Mouse (Mus musculus) liver, embryonic 15.5 days (tissue): ENCODE data around the gene Gm17571. TPM values are rescaled to one million over a fixed set of nuclear protein-coding genes. Genes with fewer than 3 reads are reported as not detected.

Source experiments
- ATAC-seq: fragments of 200-750 bp; cut with Nextera tagmentation; 2 replicates; pipeline ENCODE4 v1.8.0; 2017; ENCODE audit warnings: moderate number of reproducible peaks, mild to moderate bottlenecking, moderate library complexity; ENCODE audit not compliant: insufficient read depth
- H3K27ac ChIP-seq: fragments of 300-500 bp; sonication (generic); replicated peaks from 2 replicates; pipeline ENCODE4 v1.5.1; 2015; ENCODE audit warnings: mild to moderate bottlenecking, inconsistent platforms
- H3K27me3 ChIP-seq: fragments of 300-500 bp; sonication (generic); 2 replicates; pipeline ENCODE4 v1.6.1; 2015; ENCODE audit warnings: mild to moderate bottlenecking, inconsistent platforms
- H3K36me3 ChIP-seq: fragments of 300-500 bp; sonication (generic); replicated peaks from 2 replicates; pipeline ENCODE4 v1.6.1; 2015; ENCODE audit warnings: moderate library complexity, mild to moderate bottlenecking, inconsistent platforms
- H3K4me1 ChIP-seq: fragments of 300-500 bp; sonication (generic); replicated peaks from 2 replicates; pipeline ENCODE4 v1.6.1; 2015; ENCODE audit warnings: inconsistent platforms
- H3K4me2 ChIP-seq: fragments of 300-500 bp; sonication (generic); 2 replicates; pipeline ENCODE4 v1.6.1; 2015; ENCODE audit warnings: moderate library complexity, mild to moderate bottlenecking, inconsistent platforms
- H3K4me3 ChIP-seq: fragments of 300-500 bp; sonication (generic); replicated peaks from 2 replicates; pipeline ENCODE4 v1.5.1; 2015; ENCODE audit warnings: mild to moderate bottlenecking, inconsistent platforms
- H3K9ac ChIP-seq: fragments of 300-500 bp; sonication (generic); 2 replicates; pipeline ENCODE4 v1.6.1; 2015; ENCODE audit warnings: moderate library complexity, mild to moderate bottlenecking, inconsistent platforms
- H3K9me3 ChIP-seq: fragments of 300-500 bp; sonication (generic); replicated peaks from 2 replicates; pipeline ENCODE4 v1.6.1; 2016; ENCODE audit warnings: inconsistent platforms
- WGBS: fragments of 180-500 bp; shearing (Covaris S2); methylation state at CpG from one replicate; pipeline ENCODE4 v1.1.7; 2015; ENCODE audit warnings: mixed read lengths; ENCODE audit not compliant: insufficient replicate concordance; 5-methylcytosine and 5-hydroxymethylcytosine counted together
- polyA plus RNA-seq: library from polyadenylated mRNA; unstranded; fragments of >200 nt; fragmentation: Nextera tagmentation; extraction: Ambion mirVana; gene quantifications from 2 replicates; pipeline ENCODE4 v1.2.1, GENCODE M21; 2015

Gene Gm17571
- polyA plus RNA-seq, 1 experiment from 2014 or later = not detected

DNA sequence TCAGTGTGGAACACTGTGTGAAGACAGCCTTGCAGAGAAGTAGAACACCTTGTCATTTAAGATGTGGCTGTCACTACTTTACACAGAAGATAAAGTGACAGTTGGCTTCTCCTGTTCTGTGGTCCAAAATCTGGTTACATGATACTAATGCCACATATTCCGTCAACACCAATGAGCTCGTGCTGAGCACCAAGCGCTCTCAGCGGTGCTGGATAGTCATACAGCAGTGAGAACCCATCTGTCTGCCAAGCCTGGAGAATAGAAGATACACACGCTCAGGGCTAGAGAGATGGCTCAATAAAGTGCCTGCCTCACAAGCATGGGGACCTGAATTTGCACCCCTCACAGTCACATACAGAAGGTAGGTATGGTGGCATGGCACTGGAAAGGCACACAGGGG is 28.4 kb upstream of the Gm17571 start:
- no peak overlapping the region for H3K9ac ChIP-seq
- ATAC-seq = no peak

DNA sequence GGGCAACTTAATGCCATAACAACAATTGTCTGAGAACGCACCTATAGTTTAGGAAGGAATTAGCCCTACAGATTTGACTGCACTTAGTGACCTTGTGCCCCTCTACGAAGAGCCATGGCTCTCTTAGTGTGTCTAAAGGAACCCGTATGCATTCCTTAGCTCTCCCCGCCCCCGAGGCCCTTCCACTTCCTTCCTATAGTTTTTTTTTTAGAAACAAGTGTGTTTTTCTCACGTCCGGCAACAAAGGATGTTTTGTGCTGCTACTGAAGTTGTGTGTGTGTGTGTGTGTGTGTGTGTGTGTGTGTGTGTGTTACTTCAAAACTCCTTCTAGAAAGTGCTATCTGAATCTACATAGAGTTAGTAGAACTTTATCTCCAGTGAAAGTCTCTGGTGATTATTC is 23.5 kb upstream of the Gm17571 start:
- no peak overlapping the region for H3K4me3 ChIP-seq
- no peaks in the 10 kb centered on the region for H3K27me3 ChIP-seq
- no peak overlapping the region for H3K4me2 ChIP-seq
- no peak overlapping the region for H3K27ac ChIP-seq
- H3K9ac ChIP-seq = no peak overlapping the region
- H3K36me3 ChIP-seq = no peaks in the 10 kb centered on the region
- ATAC-seq = no peak
- 15% methylated on average over 7 of the region's 7 CpGs for WGBS
- peaks cover 9% of the 10 kb centered on the region; the same call in 1 of the 2 replicates for H3K4me1 ChIP-seq
- no peaks in the 10 kb centered on the region for H3K9me3 ChIP-seq

More for the DNA sequence above, 28.4 kb upstream of the Gm17571 start:
- WGBS = 70% methylated on average over 5 of the region's 5 CpGs
- Histone ChIP-seq H3K9me3 (no peaks in the 10 kb centered on the region), H3K4me3 (no peak overlapping the region), H3K4me1 (no peaks in the 10 kb centered on the region), H3K4me2 (no peak overlapping the region), H3K36me3 (no peaks in the 10 kb centered on the region), H3K27me3 (no peaks in the 10 kb centered on the region), H3K27ac (no peak overlapping the region)

DNA sequence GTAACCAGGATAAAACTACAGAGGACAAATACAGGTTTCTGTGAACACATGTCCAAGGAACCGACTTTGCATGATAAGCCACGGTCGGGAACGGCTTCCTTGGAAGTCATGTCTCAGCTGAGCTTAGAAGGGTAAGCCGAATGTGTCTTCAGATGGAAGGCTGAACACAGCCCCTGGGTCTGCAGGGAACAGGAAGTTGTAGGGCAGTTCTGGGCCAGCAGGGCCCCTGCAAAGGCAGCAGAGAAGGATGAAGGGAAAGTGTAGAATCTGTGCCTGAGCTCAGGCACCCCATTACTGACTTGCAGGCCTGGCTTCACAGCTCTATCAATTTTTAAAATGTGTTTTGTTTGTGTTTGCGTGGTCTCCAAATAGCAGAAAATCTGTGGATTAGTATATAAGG is 22.2 kb upstream of the Gm17571 start:
- H3K27ac ChIP-seq = no peak overlapping the region
- H3K9me3 ChIP-seq = no peaks in the 10 kb centered on the region
- no peaks in the 10 kb centered on the region for H3K27me3 ChIP-seq
- ATAC-seq = no peak
- H3K9ac ChIP-seq = no peak overlapping the region
- H3K4me3 ChIP-seq = no peak overlapping the region
- H3K36me3 ChIP-seq = no peaks in the 10 kb centered on the region
- H3K4me2 ChIP-seq = no peak overlapping the region
- H3K4me1 ChIP-seq = peaks cover 9% of the 10 kb centered on the region; the same call in 1 of the 2 replicates
- whole genome bisulfite sequencing = 43% methylated on average over 6 of the region's 6 CpGs

DNA sequence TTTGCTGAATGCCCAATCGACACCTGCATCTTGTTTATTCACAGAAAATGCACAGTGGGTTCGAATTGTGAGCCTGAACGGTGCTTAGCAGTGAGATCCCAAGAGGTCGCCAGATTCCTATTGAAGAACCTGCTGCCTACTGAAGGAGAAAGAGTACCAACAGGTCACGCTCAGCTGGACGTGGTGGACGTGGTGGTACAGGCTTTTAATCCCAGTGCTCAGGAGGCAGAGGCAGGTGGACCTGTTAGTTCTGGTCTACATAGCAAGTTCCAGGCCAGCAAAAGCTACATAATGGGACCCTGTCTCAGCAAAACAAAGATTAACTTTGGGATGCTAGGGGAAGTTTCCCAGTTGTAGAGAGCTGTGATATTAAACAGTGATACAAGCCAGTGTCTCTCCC is 21.2 kb upstream of the Gm17571 start:
- no peak for ATAC-seq
- 56% methylated on average over 7 of the region's 7 CpGs for WGBS
- no peak overlapping the region for H3K4me2 ChIP-seq
- H3K4me3 ChIP-seq = no peak overlapping the region
- no peaks in the 10 kb centered on the region for H3K36me3 ChIP-seq
- peaks cover 9% of the 10 kb centered on the region; the same call in 1 of the 2 replicates for H3K4me1 ChIP-seq
- no peak overlapping the region for H3K9ac ChIP-seq
- H3K27me3 ChIP-seq = no peaks in the 10 kb centered on the region
- no peak overlapping the region for H3K27ac ChIP-seq
- no peaks in the 10 kb centered on the region for H3K9me3 ChIP-seq

DNA sequence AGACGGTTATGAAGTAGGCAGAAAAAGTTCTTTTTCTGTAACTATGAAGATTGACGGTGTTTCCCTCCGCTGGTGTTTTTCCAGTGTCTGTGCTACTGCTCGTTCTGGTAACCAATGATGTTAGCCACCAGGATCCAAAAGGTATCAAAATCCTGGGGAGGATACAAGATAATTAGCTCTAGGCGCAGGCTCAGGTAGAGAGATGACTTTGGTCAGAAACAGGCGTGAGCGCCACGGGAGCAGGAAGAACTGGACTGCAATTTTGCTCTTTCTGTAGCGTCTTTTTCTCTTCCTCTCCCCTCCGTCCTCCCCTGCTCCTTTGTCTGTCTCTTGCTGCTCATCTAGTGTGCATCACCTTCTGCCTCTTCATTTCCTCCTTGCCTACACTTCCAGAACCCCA is 20.3 kb upstream of the Gm17571 start:
- H3K4me1 ChIP-seq = peaks cover 9% of the 10 kb centered on the region; the same call in 1 of the 2 replicates
- 0 out of 2 replicates have a peak overlapping the region, but pooled peaks have one; percentile 11 for H3K4me2 ChIP-seq
- H3K27me3 ChIP-seq = no peaks in the 10 kb centered on the region
- H3K9me3 ChIP-seq = no peaks in the 10 kb centered on the region
- H3K27ac ChIP-seq = 0 out of 2 replicates have a peak overlapping the region, but pooled peaks have one; percentile 31
- H3K4me3 ChIP-seq = no peak overlapping the region
- no peak overlapping the region for H3K9ac ChIP-seq
- H3K36me3 ChIP-seq = no peaks in the 10 kb centered on the region
- no peak for ATAC-seq
- 25% methylated on average over 10 of the region's 10 CpGs for WGBS

DNA sequence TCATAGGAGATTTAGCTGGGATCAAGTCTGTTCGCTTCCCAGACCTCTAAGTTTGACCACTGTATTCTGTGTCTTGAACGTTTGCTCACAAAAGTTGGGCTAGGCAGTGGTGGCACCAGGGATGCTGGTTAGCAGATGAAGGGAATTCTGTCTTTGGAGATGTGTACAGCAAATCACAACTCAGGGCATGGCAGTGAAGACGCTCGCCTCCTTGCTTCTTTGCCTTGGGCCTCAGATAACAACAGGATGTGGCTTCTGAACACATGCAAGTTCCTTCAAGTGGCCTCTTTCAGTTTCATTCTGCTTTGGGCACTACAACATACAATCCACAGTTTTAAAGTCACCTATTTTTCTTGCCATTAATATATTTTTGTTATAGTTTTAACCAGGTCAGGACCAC is 19.8 kb upstream of the Gm17571 start:
- no peak for ATAC-seq
- Histone ChIP-seq H3K27me3 (no peaks in the 10 kb centered on the region), H3K4me3 (no peak overlapping the region), H3K9ac (no peak overlapping the region), H3K9me3 (no peaks in the 10 kb centered on the region), H3K4me2 (no peak overlapping the region), H3K4me1 (peaks cover 9% of the 10 kb centered on the region; the same call in 1 of the 2 replicates), H3K27ac (no peak overlapping the region), H3K36me3 (no peaks in the 10 kb centered on the region)
- WGBS = 23% methylated on average over 4 of the region's 4 CpGs

DNA sequence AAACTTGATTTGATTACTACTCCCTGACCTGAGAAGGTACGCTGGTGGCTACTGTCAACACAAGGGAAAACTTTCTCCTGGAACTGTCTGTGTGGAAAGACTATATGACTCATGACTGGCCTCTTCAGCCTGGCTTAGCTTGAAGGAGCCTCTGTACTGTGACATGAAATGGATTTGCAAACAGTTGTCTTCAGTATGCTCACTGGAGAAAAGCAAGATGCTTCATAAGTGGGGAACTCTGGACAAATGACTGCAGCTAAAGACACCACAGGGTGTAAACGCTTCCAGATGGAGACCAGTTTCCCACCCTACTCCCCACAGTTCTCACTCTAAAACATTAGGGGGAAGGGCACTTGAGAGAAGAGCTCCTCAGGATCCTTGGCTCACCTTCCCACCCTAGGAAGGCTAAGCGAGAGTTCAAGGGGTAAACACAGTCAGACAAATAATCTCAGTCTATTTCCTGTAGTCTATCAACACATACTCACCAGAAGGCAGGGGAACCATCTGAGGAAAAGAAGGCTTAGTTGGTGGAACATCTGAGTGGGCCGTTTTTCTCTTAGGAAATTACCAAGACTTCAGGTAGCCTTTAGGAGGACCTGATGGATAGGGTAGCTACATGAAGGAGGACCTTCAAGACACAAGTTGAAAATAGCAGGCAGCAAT is 18.9 kb upstream of the Gm17571 start:
- Histone ChIP-seq H3K27me3 (no peaks in the 10 kb centered on the region), H3K4me1 (peaks cover 9% of the 10 kb centered on the region; the same call in 1 of the 2 replicates), H3K4me2 (no peak overlapping the region), H3K36me3 (no peaks in the 10 kb centered on the region), H3K27ac (no peak overlapping the region), H3K9ac (no peak overlapping the region), H3K9me3 (no peaks in the 10 kb centered on the region), H3K4me3 (no peak overlapping the region)
- 44% methylated on average over 4 of the region's 4 CpGs for WGBS
- ATAC-seq = no peak

DNA sequence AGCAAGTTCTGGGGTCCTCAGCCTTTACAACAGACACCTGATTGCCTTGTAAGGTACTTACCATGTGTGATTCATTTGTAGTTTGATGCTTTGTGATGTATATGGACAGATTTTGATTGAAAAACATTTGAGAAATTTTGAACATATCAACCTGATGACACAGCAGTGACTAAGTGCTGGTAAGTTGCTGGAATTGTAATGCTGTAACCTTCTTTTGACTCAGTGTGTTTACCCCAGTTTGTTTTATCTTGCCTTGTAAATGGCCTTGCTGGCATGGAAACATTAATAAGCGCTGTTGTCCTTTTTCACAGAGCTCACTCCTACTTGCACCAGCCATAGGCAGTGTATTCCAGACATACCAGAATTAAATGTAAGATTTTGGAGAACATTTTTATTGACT is 14.4 kb upstream of the Gm17571 start:
- Histone ChIP-seq H3K4me3 (no peak overlapping the region), H3K4me2 (no peak overlapping the region), H3K4me1 (0 out of 2 replicates have a peak, but pooled peaks cover 2% of the 10 kb centered on the region), H3K36me3 (no peaks in the 10 kb centered on the region), H3K27me3 (no peaks in the 10 kb centered on the region), H3K27ac (no peak overlapping the region), H3K9me3 (no peaks in the 10 kb centered on the region), H3K9ac (no peak overlapping the region)
- WGBS = 71% methylated on average over 1 of the region's 1 CpGs
- no peak for ATAC-seq

DNA sequence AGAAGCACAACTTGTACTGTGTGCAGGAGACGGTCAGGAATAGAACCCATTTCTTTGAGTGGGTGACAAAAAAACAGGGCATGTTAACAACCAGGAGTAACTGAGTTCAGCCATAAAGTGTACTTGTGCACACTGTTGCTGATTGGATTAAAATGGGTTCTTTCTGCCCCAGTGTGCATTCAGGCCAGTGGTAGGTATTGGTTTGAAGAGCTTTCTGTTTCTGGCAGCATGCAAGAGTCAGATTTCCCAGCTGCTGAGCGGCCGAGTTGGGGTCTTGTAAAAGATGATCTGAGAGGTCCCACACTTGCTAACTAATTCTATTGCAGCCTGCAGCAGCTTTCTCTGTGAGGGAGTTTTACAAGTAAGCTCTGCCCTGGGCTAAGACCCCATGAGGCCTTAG is 13.5 kb upstream of the Gm17571 start:
- Histone ChIP-seq H3K27me3 (no peaks in the 10 kb centered on the region), H3K4me1 (no peaks in the 10 kb centered on the region), H3K4me3 (no peak overlapping the region), H3K9ac (no peak overlapping the region), H3K9me3 (no peaks in the 10 kb centered on the region), H3K4me2 (no peak overlapping the region), H3K36me3 (no peaks in the 10 kb centered on the region), H3K27ac (no peak overlapping the region)
- 80% methylated on average over 3 of the region's 3 CpGs for WGBS
- no peak for ATAC-seq

DNA sequence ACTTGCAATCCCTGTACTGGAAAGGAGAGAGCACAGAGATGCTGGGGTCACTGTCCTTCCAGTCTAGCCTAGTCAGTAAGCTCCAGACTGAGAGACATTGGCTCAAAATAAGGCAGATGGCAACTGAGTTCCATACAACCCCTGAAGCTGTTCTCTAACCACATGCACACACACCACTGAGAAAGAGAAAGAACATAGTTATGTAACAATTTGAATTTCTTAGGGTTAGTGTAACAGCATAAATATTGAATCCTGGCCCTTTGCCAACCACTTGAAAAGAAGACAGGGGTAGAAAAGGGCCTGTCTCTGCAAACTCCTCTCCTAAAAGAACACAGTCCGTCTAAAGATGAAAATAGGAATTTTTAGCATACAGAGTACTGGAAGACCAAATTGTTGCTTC is 12.8 kb upstream of the Gm17571 start:
- Histone ChIP-seq H3K9ac (no peak overlapping the region), H3K4me2 (no peak overlapping the region), H3K27ac (no peak overlapping the region), H3K9me3 (no peaks in the 10 kb centered on the region), H3K4me1 (no peaks in the 10 kb centered on the region), H3K4me3 (no peak overlapping the region), H3K27me3 (no peaks in the 10 kb centered on the region), H3K36me3 (no peaks in the 10 kb centered on the region)
- ATAC-seq = no peak
- WGBS = 51% methylated on average over 1 of the region's 1 CpGs

DNA sequence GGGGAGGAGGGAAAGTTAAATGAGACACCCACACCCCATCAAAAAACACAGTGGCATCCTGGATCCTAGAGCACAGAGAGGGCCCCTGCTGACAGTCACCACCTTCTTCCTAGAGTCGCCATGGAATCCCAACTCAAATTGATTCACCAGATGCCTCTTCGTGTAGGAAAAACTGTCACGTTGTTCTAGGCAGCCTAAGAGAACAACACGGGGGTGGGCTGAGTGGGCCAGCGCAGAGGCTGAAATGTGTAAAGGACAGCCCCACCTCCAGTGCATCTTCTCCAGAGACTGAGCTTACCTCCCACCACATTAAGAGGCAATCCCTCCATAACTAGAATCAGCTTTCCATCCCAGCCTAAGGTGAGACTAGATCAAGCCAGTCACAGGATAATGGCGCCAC is 11.2 kb upstream of the Gm17571 start:
- no peak overlapping the region for H3K27ac ChIP-seq
- H3K4me3 ChIP-seq = no peak overlapping the region
- H3K4me1 ChIP-seq = no peaks in the 10 kb centered on the region
- ATAC-seq = no peak
- no peak overlapping the region for H3K9ac ChIP-seq
- H3K9me3 ChIP-seq = no peaks in the 10 kb centered on the region
- no peaks in the 10 kb centered on the region for H3K27me3 ChIP-seq
- H3K4me2 ChIP-seq = no peak overlapping the region
- H3K36me3 ChIP-seq = no peaks in the 10 kb centered on the region
- 69% methylated on average over 6 of the region's 6 CpGs for WGBS

DNA sequence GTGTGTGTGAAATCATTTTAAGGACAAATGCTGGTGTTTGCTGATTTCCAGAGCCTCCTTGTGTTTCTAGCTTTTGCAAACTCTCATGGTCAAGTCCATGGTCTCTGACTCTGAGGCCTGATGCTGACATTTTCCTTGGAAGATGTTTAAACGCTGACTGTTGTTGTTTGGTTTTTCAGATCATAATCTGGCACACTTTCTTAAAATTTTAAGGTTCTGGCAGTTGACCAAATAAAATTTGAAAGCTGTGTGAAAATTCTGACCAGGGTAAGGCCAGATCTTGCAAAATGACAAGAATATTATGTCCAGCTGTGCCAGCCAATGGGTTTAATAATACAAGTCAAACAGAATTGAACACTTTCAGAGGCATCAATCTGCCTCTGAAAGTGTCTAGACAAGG is 8.7 kb upstream of the Gm17571 start:
- Histone ChIP-seq H3K36me3 (no peaks in the 10 kb centered on the region), H3K4me2 (no peak overlapping the region), H3K9me3 (no peaks in the 10 kb centered on the region), H3K4me3 (no peak overlapping the region), H3K27me3 (no peaks in the 10 kb centered on the region), H3K4me1 (no peaks in the 10 kb centered on the region), H3K27ac (no peak overlapping the region), H3K9ac (no peak overlapping the region)
- no peak for ATAC-seq
- 47% methylated on average over 1 of the region's 1 CpGs for WGBS
